Mouse (Mus musculus) gastrocnemius, adult 8-10 months (tissue): ENCODE results near the gene Slc6a6. TPM values are rescaled to one million over a fixed set of nuclear protein-coding genes. Genes with fewer than 3 reads are reported as not detected.

ENCODE experiments used
- DNase-seq, 2 experiments: peaks; one replicate each; pipeline ENCODE4 v3.0.0; 2022; ENCODE audit warnings: low spot score in 2 of 2
- total RNA-seq, 4 experiments: library from RNA; stranded (reverse); gene quantifications; 2 replicates each; pipeline ENCODE4 v1.2.4; 2022

The Slc6a6 gene
- total RNA-seq = 10 to 100 TPM; 66.0 to 81.7 (median 77.6) TPM

DNA sequence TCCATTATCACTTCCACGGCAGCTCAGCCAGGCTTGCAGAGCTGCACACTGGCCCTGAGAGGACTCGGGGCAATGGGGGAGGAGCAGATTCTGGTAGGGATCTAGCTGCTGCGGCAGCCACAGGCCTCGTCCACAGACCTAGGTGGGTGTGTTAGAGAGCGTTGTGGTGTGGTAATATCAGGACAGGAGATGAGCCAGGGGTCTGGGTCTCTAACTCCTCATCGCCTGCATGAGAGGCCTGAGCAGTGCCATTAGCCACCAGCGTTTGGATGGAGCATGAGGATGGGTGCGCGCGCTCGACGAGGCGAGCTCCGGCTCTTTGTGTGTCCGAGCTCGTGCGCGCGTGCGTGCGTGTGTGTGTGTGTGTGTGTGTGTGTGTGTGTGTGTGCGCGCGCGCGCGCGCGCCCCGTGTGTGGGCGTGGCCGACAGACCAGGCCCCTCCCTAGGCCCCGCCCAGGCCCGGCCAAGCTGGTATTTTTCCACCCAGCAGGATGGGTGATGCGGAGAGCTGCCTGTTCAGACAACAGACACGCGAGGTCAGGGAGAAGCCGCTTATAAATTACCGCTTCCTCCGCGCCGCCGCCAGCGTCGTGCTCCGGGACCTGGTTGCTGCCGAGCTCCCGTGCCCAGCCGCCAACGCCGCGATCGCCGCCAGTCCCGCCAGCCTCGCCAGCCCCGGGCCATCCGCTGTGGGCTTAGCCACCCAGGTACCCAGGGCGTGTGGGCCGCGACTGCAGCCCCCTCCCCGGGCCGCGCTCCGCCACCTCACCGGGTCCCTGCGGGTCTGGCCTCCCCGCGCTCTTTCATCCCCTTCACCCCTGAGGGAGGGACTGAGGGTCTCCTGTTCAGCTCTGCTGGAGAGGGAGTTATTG, at the start of gene Slc6a6:
TSS of gene Slc6a6 (plus strand) at position 452 of the 872 bp plus-strand sequence.
- DNase-seq = peak; percentile 90 to 91

DNA sequence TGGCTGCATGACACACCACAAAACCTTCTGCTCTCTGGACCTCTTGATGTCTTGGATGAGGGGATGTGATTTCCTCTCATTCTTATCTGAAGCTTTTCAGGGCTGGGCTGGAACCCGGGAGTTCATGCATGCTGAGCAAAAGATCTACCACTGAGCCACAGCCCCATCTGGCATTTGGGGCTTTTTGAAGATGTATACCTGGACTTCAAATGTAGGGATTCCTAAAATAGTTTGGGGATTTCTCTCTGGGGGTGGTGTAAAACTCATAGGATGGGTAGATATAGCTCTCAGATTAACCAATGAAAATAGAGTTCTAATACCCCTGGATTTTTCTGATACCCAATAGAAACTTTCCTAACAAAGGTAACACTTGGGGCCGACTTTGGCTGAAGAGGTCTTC, 49.4 kb upstream of the Slc6a6 start:
- DNase-seq = no peak

DNA sequence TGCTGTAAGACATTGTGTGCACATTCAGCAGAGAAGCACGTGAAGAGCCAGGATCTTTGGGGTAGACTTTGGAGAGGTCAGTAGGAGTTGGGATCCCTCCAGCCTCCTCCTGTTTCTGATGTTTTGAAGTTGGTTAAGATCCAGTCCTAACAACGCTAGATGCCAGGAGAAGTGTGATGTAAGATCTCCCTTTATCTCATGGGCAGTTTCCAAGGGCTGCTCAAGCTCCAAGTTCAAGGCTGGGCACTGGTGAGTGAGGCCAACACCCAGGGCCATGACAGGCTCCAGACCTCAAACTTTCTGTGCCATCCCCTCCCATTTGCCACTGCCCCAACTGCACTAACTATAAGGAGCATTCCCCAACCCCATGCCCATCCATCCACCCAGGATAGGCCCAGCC, 49.0 kb upstream of the Slc6a6 start:
- DNase-seq = no peak

DNA sequence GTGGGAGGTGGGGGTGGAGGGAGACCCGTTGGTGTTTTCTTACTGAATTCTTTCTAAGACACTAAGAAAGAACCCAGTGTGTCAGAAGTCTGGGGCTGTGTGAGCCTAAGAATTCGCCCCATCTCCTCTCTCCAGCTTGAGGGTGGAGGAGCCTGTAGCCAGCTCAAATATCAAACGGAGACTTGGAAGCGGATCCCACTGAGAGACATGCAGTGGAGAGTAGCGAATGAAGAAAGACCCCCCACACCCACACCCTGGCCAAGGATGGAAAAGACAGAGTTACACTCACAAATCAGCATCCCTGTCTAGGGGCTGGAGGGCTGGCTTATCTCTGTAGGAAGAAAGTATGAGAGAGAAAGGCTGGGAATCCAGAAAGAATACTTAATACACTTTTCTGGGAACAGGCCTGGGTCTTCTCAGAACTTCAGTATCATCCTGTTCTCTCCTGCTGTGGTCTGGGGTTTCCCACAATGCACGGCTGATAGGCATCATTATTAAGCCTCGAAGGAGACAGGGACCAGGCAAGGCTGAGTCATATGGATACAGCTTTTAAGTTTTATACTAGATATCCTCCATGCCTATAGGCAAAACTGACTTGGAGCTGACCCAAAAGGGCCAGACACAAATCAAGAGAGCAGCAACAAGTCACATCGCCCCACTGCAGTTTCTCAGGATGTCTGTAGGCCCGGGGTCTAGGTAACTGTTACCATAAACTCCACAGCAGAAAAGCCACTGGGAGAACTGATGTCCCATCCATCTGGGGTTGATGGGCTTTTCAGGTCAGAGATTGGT, 45.5 kb upstream of the Slc6a6 start:
- no peak for DNase-seq

DNA sequence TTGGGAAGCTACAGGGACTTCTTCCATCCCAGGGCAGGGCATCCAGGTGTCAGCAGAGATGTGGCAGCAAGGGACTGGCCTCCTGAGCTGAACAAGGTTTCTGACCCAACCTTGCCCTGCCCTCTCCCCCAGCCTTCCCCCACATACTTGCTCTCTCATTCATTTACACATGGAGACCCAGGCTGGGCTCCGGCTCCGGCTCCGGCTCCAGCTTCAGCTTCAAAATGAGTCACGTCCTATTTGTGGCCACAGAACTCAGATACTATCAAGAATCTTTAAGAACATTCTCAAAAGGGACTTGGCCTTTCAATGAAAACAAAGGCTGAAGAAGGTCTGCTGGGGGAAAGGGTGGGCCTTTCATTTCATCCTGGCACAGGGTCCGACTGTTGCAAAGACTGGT, 40.8 kb upstream of the Slc6a6 start:
- no peak for DNase-seq

DNA sequence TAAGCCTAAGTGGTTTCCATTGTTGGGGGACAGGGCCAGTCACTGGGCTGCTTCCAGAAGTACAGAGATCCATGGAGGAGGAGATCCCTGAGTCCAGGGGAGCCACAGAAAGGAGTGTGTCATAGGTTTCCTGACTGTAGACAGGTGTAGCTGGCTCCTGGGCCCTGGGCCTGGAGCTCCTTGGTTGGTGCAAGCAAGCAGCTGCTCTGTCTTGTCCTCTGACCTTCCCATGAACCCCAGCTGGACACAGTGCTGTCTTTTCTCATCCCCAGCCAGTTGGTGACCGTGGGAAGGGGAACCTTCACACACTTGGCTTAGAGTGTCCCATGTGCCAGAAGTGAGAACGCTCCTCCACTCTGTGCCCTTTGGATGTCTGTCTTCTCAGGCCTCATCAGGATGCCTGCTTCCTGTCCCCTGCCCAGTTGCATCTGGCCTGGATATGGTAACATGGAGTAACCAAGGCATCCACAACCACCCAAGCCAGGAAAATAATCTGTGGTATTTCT, 40.4 kb upstream of the Slc6a6 start:
- no peak for DNase-seq

DNA sequence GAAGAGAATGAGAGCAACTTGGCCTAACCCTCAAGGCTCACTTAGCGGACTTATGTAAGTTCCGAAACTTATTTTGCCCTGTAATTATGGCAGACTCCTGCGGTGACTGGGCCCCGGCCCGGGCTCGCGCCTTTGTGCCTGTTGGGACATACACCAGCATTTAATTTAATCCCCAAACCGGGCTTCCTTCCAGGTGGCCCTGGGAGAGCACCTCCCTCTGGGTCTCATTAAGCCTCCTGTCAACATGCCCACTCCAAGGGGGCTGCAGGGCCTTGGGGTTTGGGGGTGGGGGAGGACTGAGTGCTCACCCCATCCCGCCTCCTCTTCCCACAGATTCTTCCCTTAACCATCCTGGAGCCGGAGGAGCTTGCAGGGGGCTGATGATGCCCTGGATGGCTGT, 37.8 kb upstream of the Slc6a6 start:
- DNase-seq = peak in 1 of 2 experiments; percentile 35

DNA sequence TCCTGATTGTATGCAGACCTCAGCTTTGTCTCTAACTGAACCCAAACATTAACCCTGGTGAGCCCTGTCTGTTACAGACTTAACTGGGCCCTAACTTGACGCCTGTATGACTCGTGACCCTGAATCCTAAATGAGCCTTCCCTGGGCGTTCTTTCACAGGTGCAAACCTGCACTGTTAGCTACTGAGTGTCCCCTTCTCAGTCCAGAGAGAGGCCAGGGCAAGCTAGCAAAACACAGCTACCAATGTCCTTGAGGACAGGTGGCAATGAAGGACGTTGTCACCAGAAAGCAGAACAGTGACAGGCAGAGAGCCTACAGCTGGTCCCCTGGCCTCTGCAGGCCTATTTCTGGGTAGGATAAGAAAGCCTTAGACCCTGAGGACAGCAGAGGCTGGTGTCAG, 37.0 kb upstream of the Slc6a6 start:
- no peak for DNase-seq

DNA sequence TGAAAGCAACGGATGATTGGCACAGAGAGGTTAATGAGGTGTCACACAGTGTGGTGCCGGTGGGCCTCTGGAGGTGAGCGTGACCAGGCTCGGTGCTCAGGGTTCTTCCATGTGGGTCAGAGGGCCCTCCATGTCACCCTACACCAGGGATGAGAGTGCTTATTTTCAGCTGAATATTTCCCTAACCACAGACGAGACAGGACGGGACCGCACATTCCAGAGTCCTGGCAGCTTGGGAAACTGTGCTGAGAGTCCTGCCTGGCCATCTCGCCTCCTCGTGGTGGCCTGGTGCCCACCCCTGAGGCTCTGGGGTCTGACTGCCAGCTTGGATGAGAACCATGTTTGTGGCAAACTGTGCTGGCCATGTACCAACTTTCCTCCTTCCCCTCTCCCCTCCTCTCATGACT, 36.5 kb upstream of the Slc6a6 start:
- DNase-seq = peak in 1 of 2 experiments; percentile 32

DNA sequence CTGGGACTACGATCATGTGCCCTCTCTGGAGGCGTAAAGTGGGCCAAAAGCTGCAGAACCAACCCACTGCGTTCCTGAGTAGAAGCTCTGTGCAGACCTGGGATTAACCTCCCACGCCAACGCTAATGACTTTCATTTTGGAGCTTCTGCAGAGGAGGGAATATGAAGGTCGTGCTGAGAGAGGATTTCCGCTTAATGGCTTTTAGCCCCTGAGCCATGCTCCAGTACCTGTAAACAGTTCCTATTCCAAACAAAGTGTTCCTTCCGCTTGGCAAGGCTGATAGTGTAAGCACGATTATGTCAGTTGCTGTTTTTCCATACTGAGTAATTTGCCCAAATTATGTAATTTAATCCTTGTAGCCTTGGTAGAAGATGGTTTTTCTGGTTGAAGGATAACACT, 33.6 kb upstream of the Slc6a6 start:
- DNase-seq = no peak

DNA sequence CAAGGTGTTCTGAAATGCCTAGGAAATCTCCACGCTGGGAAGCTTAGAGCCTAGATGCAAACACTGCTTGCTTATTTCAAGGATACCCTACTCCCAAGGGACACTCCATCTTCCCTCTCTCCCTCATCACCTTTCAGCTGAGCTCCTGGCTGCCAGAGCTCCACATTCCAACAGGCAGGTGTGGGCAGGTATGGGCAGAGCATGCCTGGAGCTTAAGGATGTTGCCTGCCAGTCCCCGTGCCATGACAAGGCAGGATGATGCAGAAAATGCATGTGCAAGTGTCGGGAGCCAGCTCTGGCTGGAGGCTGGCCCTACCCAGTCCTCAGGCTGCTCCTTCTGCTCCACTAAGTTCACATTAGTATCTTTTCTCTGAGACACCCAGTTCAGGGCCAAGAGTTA, 31.6 kb upstream of the Slc6a6 start:
- no peak for DNase-seq

DNA sequence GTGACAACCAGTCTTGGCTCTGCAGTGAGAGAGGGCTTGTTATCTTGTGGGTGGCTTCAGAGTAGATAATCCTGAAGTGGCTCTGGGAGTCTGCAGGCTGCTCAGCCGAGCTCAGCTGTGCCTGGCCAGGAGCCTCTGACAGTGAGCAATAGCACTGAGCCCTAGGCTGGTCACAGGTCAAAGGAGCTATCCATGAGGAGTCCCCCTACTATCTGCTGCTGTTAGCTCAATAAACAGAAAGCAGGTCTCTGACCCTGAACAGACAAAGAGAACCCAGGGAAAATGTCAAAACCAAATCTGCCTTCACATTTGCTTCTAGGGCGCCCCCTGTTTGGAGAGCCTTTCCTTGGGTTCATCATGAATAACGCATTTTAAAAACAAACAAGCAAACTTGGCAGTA, 28.6 kb upstream of the Slc6a6 start:
- DNase-seq = no peak

DNA sequence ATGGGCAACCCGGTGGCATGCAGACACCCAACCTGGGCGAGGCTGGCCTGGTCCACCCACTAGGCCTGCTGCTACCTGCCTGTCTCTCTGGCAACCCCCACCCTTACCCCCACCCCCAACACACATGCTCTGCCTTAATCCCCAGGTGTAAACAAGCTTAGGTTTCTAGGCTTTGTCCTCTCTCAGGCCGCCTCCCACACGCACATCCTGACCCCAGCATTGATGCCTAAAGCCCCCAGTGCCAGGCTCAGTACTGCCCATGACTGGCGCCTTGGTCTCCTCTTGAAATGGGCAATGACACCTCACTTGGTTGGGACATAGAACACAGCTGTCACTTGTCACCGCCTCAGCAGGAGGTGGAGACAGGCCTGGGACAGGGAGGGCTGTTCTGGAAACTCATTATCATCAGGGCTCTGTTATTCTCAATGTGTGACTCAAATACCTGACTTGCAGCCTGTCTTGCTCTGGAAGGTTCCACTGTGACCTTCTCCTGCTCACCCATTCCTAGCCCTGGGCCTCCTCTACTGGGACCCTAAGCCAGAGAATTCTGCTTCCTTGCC, 27.9 kb upstream of the Slc6a6 start:
- DNase-seq = no peak

DNA sequence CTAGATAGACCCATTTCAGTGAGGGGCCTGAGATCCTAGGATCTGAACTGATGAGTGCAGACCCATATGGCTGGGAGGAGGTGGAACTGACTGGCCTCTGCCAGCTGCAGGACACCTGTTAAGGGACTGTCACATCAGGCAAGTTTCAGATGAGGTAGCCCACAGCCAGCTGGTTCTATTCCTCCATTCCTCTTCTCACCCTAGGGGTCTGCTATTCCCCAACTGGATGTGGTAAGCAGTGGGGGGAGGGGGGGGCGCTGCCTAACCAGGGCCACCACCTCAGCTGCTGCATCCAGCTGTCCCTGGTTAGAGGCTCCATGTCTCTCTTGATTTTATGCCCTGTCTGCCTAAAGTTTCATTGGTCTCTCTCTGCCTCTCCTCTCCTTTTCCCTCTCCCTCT, 25.6 kb upstream of the Slc6a6 start:
- no peak for DNase-seq

DNA sequence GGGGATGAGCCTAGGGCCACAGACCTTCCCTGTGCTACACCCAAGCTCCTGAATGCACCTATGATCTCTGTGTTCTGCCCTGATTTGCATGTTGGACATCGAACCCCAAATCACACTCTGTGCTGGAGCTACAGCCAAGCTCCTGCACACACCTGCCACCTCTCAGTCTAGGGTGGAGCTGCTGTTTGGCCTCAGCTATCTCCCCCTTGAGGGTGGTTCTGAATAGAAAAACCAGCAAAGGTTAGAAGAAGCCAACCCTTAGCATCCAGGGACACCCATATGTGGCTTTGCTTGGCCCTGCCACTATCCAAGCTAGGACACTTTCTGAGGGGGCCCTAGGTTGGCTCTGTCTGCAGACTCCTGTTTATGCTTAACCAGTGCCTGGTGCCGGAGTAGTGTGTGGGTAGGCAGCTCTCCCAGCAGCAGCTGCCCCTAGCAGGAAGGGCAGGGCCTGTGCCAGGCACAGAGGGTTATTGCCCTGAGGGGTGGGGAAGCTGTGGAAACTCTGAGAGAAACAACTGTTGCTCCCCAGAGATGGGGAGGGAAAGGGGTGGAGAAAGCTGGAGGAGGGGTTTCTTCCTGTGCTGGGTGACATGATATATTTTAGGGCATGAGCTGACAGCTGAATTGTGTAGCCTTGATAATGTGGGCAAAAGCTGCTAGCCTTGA, 23.9 kb upstream of the Slc6a6 start:
- no peak for DNase-seq

DNA sequence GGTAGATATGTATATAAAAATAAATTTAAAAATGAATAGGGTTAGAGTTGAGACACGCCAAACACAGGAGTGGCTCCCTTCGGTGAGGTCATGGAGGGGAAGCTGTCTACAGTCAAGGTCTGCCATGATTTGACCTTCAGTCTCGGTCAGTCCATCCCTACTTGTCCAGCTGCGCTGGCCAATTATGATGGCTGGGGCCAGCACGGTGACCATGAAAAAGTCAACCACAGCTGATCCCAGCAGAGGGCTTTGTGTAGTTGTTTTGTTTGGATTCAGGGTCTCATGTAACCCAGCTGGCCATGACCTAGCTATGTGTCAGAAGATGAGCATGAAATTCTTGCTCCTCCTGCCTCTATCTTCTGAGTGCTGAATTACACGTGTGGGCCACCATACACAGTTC, 21.6 kb upstream of the Slc6a6 start:
- DNase-seq = no peak

DNA sequence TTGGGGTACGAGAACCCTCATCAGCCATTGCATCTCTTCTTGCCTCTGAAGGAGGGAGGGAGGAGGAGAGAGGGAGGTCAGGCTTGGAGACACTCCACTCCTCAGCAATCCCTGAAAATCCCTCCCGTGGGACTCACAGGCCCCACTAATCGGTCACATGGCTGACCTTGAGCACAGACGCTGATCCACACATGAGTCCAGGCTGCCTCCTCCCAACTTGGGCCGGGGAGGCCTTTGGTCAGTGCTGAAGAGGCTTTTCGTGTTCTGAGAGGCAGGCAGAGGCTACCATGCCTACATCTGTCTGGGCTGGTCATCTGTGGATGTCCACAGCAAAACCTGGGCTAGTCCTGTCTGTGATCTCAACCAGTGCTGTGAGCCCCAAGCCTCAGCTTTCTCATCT, 20.2 kb upstream of the Slc6a6 start:
- no peak for DNase-seq

DNA sequence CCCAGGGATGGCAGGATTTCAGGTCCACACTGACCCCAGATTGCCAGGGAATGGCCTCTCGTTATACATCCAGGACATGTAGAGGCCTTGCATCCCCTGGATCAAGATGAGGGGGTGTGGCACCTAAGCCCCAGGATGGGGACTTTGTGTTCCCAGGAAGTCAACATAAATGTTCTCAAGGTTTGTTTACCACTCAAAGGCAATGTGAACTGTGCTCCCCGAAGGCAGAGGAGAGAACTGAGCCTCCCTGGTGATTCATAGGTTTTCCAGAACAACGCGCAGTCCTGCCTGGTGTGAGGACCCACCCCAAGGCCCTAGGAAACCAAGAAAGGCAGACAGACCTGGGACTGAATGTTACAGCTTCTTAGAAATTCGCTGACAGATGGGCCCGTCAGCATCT, 18.6 kb upstream of the Slc6a6 start:
- no peak for DNase-seq

DNA sequence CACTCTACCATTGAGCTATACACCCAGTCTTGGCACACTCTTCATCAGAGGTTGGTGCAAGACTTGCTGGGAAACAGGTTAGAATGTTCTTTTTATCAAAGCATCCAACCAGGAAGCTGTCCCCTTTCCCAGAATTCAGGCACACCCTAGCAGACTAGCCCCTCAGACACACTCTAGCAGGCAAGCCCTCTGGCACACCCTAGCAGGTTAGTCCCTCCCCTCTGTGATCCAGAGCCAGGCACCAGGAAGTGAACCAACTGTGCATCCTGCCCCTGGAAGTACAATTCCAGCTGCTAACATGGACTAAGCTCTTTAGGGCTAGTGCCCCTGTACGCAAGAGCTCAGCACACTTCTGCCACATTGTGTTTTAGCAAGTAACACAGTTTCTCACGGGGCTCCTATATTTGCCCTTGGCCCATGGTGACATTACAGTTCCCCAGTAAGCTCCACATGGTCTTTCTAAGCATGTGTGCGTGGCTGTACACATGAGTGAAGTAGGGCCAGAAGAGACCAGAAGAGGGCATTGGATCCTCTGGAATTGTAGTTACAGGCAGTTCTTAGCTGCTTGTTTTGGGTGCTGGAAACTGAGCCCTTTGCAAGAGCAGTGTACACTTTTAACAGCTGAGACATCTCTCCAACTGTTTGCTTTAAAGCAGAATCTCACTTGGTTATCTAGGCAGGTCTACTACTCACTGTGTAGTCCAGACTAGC, 17.7 kb upstream of the Slc6a6 start:
- no peak for DNase-seq

DNA sequence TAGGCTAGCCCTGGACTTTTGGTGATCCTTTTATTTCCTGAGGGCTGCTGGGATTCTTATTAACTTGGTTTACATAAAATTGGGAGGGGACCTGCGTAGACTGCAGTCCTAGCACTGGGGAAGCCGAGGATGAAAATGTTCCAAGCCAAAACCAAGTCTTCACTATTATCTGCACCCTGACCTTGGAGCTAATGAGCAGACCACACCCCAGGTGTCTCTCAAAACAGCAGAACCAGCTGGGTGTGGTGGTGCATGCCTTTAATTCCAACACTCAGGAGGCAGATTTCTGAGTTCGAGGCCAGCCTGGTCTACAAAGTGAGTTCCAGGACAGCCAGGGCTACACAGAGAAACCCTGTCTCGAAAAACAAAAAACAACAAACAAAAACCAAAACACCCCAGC, 16.7 kb upstream of the Slc6a6 start:
- DNase-seq = no peak

DNA sequence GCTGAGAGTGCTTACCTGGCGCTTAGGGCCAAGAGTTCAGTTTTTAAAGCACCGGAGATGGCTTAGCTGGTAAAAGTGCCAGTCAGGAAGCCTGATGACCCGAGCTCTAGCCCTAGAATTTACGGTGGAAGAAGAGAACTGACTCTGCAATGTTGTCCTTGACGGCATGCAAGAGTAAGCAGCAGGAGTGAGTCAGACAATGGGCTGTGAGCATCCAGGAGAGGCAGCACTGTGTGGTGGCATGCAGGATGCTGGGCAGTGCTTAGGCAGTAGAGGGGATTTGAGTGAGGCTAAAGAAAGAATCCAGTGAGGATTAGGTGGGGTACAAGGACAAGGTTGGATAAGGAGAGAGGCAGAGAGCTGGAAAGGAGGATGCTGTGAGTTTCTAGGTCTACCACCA, 15.6 kb upstream of the Slc6a6 start:
- DNase-seq = no peak
